Mouse (Mus musculus) liver, postnatal 0 days (tissue): ENCODE measurements around the gene Arv1.

Source experiments
- CTCF ChIP-seq: sonication (generic); IDR thresholded peaks from 2 replicates; pipeline ENCODE4 v1.5.1; 2016; ENCODE audit warnings: antibody characterized with exemption, low read depth
- EP300 ChIP-seq: IDR thresholded peaks from 2 replicates; pipeline ENCODE4 v1.6.1; 2016; ENCODE audit warnings: antibody characterized with exemption, low read depth, mild to moderate bottlenecking

- TF ChIP-seq CTCF: no peak
- TF ChIP-seq EP300: no peak
Observed at GRCm38 (mm10) chr8:124755481-124755880, 33.5 kb downstream of the Arv1 start.
